Mouse (Mus musculus) lung, postnatal 0 days (tissue): ENCODE results near the gene 4933411K16Rik. TPM values are rescaled to one million over a fixed set of nuclear protein-coding genes. Genes with fewer than 3 reads are reported as not detected.

ENCODE experiments used
- ATAC-seq: fragments of 200-750 bp; cut with Nextera tagmentation; 2 replicates; pipeline ENCODE4 v1.8.0; 2017; ENCODE audit warnings: moderate library complexity
- DNase-seq: peaks from one replicate; pipeline ENCODE4 v3.0.0-alpha.2; 2016; ENCODE audit warnings: low spot score
- H3K27ac ChIP-seq: fragments of 300-500 bp; sonication (generic); 2 replicates; pipeline ENCODE4 v1.5.1; 2014; ENCODE audit warnings: antibody characterized with exemption, mild to moderate bottlenecking, low read length, mixed read lengths
- H3K27me3 ChIP-seq: fragments of 300-500 bp; sonication (generic); replicated peaks from 2 replicates; pipeline ENCODE4 v1.6.1; 2014; ENCODE audit warnings: low read length, mixed read lengths; ENCODE audit not compliant: insufficient read depth
- H3K36me3 ChIP-seq: fragments of 300-500 bp; sonication (generic); 2 replicates; pipeline ENCODE4 v1.6.1; 2014; ENCODE audit warnings: low read length, mixed read lengths; ENCODE audit not compliant: insufficient read depth
- H3K4me1 ChIP-seq: fragments of 300-500 bp; sonication (generic); 2 replicates; pipeline ENCODE4 v1.6.1; 2014; ENCODE audit warnings: antibody characterized with exemption, low read depth, low read length, mixed read lengths; ENCODE audit not compliant: insufficient read depth
- H3K4me2 ChIP-seq: fragments of 300-500 bp; sonication (generic); replicated peaks from 2 replicates; pipeline ENCODE4 v1.6.1; 2014; ENCODE audit warnings: low read depth, mild to moderate bottlenecking, low read length, moderate library complexity, mixed read lengths
- H3K4me3 ChIP-seq: fragments of 300-500 bp; sonication (generic); 2 replicates; pipeline ENCODE4 v1.5.1; 2014; ENCODE audit warnings: low read depth, low read length
- H3K9ac ChIP-seq: fragments of 300-500 bp; sonication (generic); replicated peaks from 2 replicates; pipeline ENCODE4 v1.6.1; 2014; ENCODE audit warnings: low read depth, mild to moderate bottlenecking
- H3K9me3 ChIP-seq: fragments of 300-500 bp; sonication (generic); 2 replicates; pipeline ENCODE4 v1.6.1; 2016; ENCODE audit warnings: low read length, mixed read lengths
- CTCF ChIP-seq: IDR thresholded peaks from 2 replicates; pipeline ENCODE4 v1.5.1; 2016; ENCODE audit warnings: antibody characterized with exemption, mild to moderate bottlenecking
- EP300 ChIP-seq: IDR thresholded peaks from 2 replicates; pipeline ENCODE4 v1.6.1; 2016; ENCODE audit warnings: antibody characterized with exemption, mild to moderate bottlenecking, control low read depth
- WGBS: fragments of 180-500 bp; shearing (Covaris S2); extraction: QIAGEN DNeasy Blood & Tissue Kit; methylation state at CpG from one replicate; pipeline ENCODE4 v1.1.7; 2014; 5-methylcytosine and 5-hydroxymethylcytosine counted together
- polyA plus RNA-seq: library from polyadenylated mRNA; unstranded; fragments of >200 nt; fragmentation: Nextera tagmentation; extraction: Ambion mirVana; gene quantifications from 2 replicates; pipeline ENCODE4 v1.2.1, GENCODE M21; 2015

Gene 4933411K16Rik
- polyA plus RNA-seq, 1 experiment from 2014 or later: 0.14 TPM

DNA sequence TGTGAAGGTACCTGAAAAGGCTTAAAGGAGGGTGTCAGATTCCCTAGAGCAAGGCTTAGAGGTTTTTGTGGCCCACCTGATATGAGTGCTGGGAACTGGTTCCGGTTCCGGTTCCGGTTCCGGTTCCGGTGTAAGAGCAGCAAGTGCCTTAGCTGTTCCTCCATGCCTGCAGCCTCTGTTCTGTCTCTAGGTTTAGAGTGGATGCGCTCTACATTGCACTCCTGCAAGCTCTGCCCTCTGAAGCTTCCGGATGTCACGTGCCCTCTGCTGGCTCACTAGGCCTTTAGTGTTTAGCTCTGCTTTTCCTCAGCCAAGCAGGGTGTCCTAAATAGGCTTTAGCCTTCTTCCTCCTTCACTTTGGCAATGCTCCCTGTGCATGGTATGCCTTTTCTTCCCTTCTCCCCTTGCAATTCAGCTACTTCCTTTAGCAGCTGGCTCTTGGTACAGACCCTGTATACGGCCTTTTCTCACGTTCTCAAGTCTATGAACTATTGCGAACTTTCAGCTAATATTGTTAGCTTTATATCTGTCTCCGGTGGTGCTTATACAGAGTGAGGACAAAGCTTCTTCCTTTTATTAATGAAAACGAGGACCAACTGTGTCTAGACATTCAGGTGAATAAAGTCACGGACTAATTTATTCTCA, 37.2 kb downstream of the 4933411K16Rik start:
- peak; percentile 83 for DNase-seq
- H3K27me3 ChIP-seq: no peaks in the 10 kb centered on the region
- ATAC-seq: no peak
- H3K27ac ChIP-seq: peak overlapping the region; percentile 98
- peak overlapping the region; percentile 81 for H3K4me2 ChIP-seq
- H3K4me1 ChIP-seq: peaks cover 16% of the 10 kb centered on the region
- TF ChIP-seq EP300: peak; percentile 43; the same call in 1 of the 2 replicates
- peak; percentile 38; the same call in 1 of the 2 replicates for TF ChIP-seq CTCF
- no peaks in the 10 kb centered on the region for H3K9me3 ChIP-seq
- H3K4me3 ChIP-seq: peak overlapping the region; percentile 95
- 12% methylated on average over 14 of the region's 14 CpGs for WGBS
- no peaks in the 10 kb centered on the region for H3K36me3 ChIP-seq
- H3K9ac ChIP-seq: peak overlapping the region; percentile 23

DNA sequence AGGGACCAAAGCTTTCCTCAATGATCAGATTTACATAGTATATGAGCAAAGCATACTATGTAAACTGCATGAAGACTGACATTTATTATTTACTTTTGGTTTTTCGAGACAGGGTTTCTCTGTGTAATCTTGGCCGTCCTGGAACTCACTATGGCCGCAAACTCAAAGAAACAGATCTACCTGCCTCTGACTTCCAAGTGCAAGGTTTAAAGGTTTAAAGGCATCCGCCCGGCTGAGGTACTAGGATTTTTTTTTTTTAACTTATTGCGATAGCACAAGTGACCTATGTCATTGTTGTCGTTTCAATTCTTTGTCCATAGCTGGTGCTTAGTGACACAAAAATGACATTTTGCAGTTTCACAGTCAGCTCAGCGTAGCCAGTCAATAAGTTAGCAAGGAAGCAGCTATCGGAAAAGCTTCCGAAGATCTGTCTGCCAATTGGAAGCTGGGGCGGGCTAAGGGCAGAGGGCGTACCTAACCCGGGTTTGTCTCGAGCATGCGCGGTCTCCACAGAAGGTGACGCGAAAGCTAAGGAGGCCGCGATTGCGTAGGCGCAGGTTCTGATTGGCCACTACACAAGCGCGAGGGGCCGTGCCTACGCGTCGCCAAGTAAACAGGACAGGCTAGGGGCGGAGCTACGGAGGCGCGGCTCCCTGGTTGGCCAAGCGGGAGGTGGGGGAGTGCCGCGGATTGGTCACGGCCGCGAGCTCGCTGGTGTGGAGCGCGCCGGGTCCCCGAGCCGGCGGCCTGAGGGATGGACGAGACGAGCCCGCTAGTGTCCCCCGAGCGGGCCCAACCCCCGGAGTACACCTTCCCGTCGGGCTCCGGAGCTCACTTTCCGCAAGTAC, 37.9 kb downstream of the 4933411K16Rik start, which contains the start of gene Pi4k2a:
Gene Pi4k2a, plus strand, starts transcription at position 723 of the 848 bp plus-strand sequence.
- peak; percentile 98 for ATAC-seq
- peak; percentile 100 for DNase-seq
- peaks cover 16% of the 10 kb centered on the region for H3K4me1 ChIP-seq
- under 1% methylated on average over 38 of the region's 55 CpGs for WGBS
- H3K9ac ChIP-seq: peak within 1 kb of the TSS; percentile 88
- peak within 1 kb of the TSS; percentile 98 for H3K27ac ChIP-seq
- peak within 1 kb of the TSS; percentile 95 for H3K4me3 ChIP-seq
- no peaks in the 10 kb centered on the region for H3K27me3 ChIP-seq
- no peaks in the 10 kb centered on the region for H3K9me3 ChIP-seq
- peak within 1 kb of the TSS; percentile 81 for H3K4me2 ChIP-seq
- no peaks in the 10 kb centered on the region for H3K36me3 ChIP-seq
- TF ChIP-seq EP300 (peak; percentile 53), CTCF (peak; percentile 10; the same call in 1 of the 2 replicates)

DNA sequence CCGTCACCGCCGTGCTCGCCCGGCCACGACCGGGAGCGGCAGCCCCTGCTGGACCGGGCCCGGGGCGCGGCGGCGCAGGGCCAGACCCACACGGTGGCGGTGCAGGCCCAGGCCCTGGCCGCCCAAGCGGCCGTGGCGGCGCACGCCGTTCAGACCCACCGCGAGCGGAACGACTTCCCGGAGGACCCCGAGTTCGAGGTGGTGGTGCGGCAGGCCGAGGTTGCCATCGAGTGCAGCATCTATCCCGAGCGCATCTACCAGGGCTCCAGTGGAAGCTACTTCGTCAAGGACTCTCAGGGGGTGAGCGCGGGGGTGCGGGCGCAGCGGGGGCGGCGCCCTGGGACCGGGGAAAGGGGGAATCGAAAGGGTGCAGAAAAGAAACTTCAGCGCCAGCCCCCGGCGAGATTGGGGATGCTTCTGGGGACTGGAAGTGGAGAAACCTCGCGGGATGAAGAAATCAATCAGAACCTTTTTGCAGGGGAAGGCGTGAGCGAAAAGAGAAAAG, 38.6 kb downstream of the 4933411K16Rik start:
- H3K4me2 ChIP-seq: peak overlapping the region; percentile 81
- DNase-seq: peak; percentile 68

DNA sequence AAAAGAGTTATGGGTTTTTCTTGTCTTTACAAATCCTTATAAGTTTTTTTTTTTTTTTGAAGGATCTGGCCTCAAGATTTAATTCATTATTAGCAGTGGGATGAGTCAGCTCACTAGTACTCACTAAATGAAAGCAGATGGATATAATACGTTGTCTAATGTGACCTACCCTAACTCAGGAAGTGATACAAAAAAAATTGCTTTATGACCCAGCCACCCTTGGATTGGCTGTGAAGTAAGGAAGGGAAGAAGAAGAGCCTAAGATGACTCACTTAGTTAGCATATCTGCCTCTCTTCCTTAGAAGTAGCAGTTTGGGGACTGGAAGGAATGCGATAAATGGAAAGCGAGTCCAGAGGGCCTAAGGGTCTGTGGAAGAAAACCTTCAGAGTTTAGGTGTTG, 47.4 kb downstream of the 4933411K16Rik start:
- Histone ChIP-seq H3K4me2 (no peak overlapping the region), H3K4me1 (no peaks in the 10 kb centered on the region), H3K9me3 (no peaks in the 10 kb centered on the region), H3K36me3 (peaks cover 9% of the 10 kb centered on the region; the same call in 1 of the 2 replicates), H3K27ac (no peak overlapping the region), H3K4me3 (no peak overlapping the region), H3K9ac (no peak overlapping the region), H3K27me3 (no peaks in the 10 kb centered on the region)
- DNase-seq: no peak
- ATAC-seq: no peak
- WGBS: 76% methylated on average over 3 of the region's 3 CpGs
- TF ChIP-seq EP300 (no peak), CTCF (no peak)

More for the DNA sequence above, 38.6 kb downstream of the 4933411K16Rik start:
- Histone ChIP-seq H3K27me3 (no peaks in the 10 kb centered on the region), H3K36me3 (no peaks in the 10 kb centered on the region), H3K4me1 (peaks cover 13% of the 10 kb centered on the region), H3K4me3 (peak overlapping the region; percentile 95), H3K9ac (peak overlapping the region; percentile 88), H3K27ac (peak overlapping the region; percentile 98), H3K9me3 (no peaks in the 10 kb centered on the region)
- WGBS: under 1% methylated on average over 40 of the region's 52 CpGs
- ATAC-seq: peak; percentile 63
- TF ChIP-seq EP300 (no peak), CTCF (no peak)

Other genes with a start within 250 kb of the 4933411K16Rik start
- 12.8 and 14.1 TPM in 2 replicates for gene Frat1, start 222.3 kb upstream of the 4933411K16Rik start, polyA plus RNA-seq
- 4.6 and 5.9 TPM in 2 replicates for gene Frat2, start 204.1 kb upstream of the 4933411K16Rik start, polyA plus RNA-seq
- gene Rrp12, start 156.1 kb upstream of the 4933411K16Rik start, polyA plus RNA-seq: 2.7 and 2.9 TPM in 2 replicates
- 152 TPM in 2 replicates for gene Pgam1, start 140.3 kb upstream of the 4933411K16Rik start, polyA plus RNA-seq
- 43.4 and 45.2 TPM in 2 replicates for gene Exosc1, start 118.8 kb upstream of the 4933411K16Rik start, polyA plus RNA-seq
- gene Zdhhc16, start 118.8 kb upstream of the 4933411K16Rik start, polyA plus RNA-seq: 46.9 and 55.1 TPM in 2 replicates
- gene Mms19, start 71.1 kb upstream of the 4933411K16Rik start, polyA plus RNA-seq: 12.8 and 16.5 TPM in 2 replicates
- gene Ubtd1, start 70.5 kb upstream of the 4933411K16Rik start, polyA plus RNA-seq: 21.3 and 23.2 TPM in 2 replicates
- gene Ankrd2, start 16.2 kb upstream of the 4933411K16Rik start, polyA plus RNA-seq: 0.53 and 0.62 TPM in 2 replicates
- 4.9 and 6.4 TPM in 2 replicates for gene Hoga1, start 6.6 kb upstream of the 4933411K16Rik start, polyA plus RNA-seq
- gene Morn4, start 34.1 kb downstream of the 4933411K16Rik start, polyA plus RNA-seq: 5.5 and 5.8 TPM in 2 replicates
- gene Pi4k2a, start 38.2 kb downstream of the 4933411K16Rik start, polyA plus RNA-seq: 24.2 and 24.6 TPM in 2 replicates
- gene Avpi1, start 76.8 kb downstream of the 4933411K16Rik start, polyA plus RNA-seq: 114 and 135 TPM in 2 replicates
- 23.0 and 23.1 TPM in 2 replicates for gene Marveld1, start 95.2 kb downstream of the 4933411K16Rik start, polyA plus RNA-seq
- gene Zfyve27, start 111.7 kb downstream of the 4933411K16Rik start, polyA plus RNA-seq: 25.3 and 27.7 TPM in 2 replicates
- gene Sfrp5, start 150.0 kb downstream of the 4933411K16Rik start, polyA plus RNA-seq: 0.18 TPM in 1 of 2 replicates, not detected in the other
- gene Golga7b, start 195.3 kb downstream of the 4933411K16Rik start, polyA plus RNA-seq: 0.06 TPM in 1 of 2 replicates, not detected in the other